Mouse (Mus musculus) thymus, adult 2 months (tissue): ENCODE data around the gene Ankrd13c.

Experiments
- CTCF ChIP-seq: fragments of 200-500 bp; IDR thresholded peaks from 2 replicates; pipeline ENCODE4 v1.5.1; 2012; ENCODE audit warnings: mild to moderate bottlenecking, control low read depth, low read length, moderate library complexity, borderline replicate concordance; ENCODE audit not compliant: control insufficient read depth, poor library complexity, insufficient read depth; ENCODE audit errors: extremely low read depth
- POLR2A ChIP-seq: fragments of 200-500 bp; IDR thresholded peaks from 2 replicates; pipeline ENCODE4 v1.6.1; 2012; ENCODE audit warnings: mild to moderate bottlenecking, low read length, control low read depth, moderate library complexity; ENCODE audit not compliant: control insufficient read depth, poor library complexity, insufficient read depth; ENCODE audit errors: extremely low read depth

GRCm38 (mm10) chr3:157971151-157971550 is 24.1 kb downstream of the Ankrd13c start:
- TF ChIP-seq CTCF: no peak
- no peak for TF ChIP-seq POLR2A
